Mouse (Mus musculus) cortical plate, adult 2 months (tissue): Measurements from ENCODE around the gene Fbxw11. TPM values are rescaled to one million over a fixed set of nuclear protein-coding genes. Genes with fewer than 3 reads are reported as not detected.

Experiments
- H3K27ac ChIP-seq: fragments of 200-500 bp; 2 replicates; pipeline ENCODE4 v1.5.1; 2012; ENCODE audit warnings: low read length, control low read depth, inconsistent platforms; ENCODE audit not compliant: insufficient read depth
- H3K4me1 ChIP-seq: fragments of 200-500 bp; 2 replicates; pipeline ENCODE4 v1.6.1; 2011; ENCODE audit warnings: low read length; ENCODE audit not compliant: control insufficient read depth, insufficient read depth
- H3K4me3 ChIP-seq: fragments of 200-500 bp; 2 replicates; pipeline ENCODE4 v1.5.1; 2011; ENCODE audit warnings: mild to moderate bottlenecking, low read length, control low read depth; ENCODE audit not compliant: insufficient read depth
- CTCF ChIP-seq: fragments of 200-500 bp; IDR thresholded peaks from 2 replicates; pipeline ENCODE4 v1.5.1; 2011; ENCODE audit warnings: mild to moderate bottlenecking, control low read depth, low read length; ENCODE audit not compliant: insufficient read depth; ENCODE audit errors: extremely low read depth
- POLR2A ChIP-seq: fragments of 200-500 bp; IDR thresholded peaks from 2 replicates; pipeline ENCODE4 v1.6.1; 2011; ENCODE audit warnings: mild to moderate bottlenecking, low read length, control low read depth; ENCODE audit not compliant: insufficient read depth; ENCODE audit errors: extremely low read depth
- polyA plus RNA-seq: library from polyadenylated mRNA; depleted of rRNA; stranded (reverse); fragments of >200 nt; gene quantifications from 2 replicates; pipeline ENCODE4 v1.2.3, GENCODE M21; 2012

The Fbxw11 gene
- polyA plus RNA-seq, 1 experiment = 78.4 TPM

DNA sequence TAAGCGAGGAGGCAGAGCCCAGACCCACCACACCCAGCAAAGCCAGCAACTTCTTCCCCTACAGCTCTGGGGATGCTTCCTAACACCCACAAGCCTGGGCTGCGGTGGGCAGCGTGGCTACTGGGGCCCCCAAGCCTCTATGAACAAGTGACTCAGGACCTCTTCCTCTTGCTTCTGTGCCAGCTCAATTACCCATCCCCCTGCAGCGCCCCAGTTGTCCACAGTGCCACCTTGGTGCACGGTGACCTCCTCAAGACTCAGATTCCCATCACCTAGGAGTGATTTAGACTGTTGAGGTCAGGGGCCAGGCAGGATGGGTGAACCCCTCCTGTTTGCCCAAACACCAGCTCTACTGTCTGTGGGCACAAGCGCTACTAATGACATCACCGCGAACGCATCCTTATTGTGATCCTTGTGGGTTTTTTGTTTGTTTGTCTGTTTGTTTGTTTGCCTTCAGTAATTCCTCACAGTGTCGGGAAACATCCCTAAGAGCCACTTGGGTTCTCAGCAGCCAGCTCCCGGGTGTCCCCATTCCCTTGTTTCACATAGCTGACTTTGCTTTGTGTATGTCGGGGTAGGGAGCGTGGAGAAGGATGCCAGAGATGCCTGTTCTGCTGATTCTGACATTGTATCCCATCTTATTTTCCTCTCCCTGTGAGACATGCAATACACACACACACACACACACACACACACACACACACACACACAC, 19.9 kb upstream of the Fbxw11 start:
- no peak overlapping the region for H3K27ac ChIP-seq

DNA sequence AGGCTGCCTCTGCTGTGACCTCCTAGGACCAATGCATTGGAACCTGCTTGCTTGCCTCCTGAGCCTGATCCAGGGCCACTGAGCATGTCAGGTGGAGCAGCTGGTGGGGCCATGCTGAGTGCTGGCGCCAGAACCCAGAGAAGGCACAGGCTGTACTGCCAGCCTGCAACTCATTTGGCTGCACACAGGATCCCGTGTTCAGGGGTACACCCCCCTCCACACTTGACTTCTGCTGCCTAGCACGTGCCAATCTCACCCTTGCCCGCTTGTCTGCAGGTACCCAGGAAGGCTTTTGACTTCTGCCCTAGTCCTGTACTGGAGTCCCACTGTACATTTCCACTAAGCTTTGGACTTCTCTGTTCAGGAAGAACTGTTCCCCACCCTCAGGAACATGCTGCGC, 19.3 kb upstream of the Fbxw11 start:
- Histone ChIP-seq H3K4me1 (peaks cover 2% of the 10 kb centered on the region), H3K4me3 (no peak overlapping the region), H3K27ac (no peak overlapping the region)
- TF ChIP-seq CTCF (no peak), POLR2A (no peak)

More for the DNA sequence above, 19.9 kb upstream of the Fbxw11 start:
- no peak for TF ChIP-seq POLR2A
- TF ChIP-seq CTCF = no peak
- H3K4me3 ChIP-seq = no peak overlapping the region
- H3K4me1 ChIP-seq = peaks cover 2% of the 10 kb centered on the region

GRCm38 (mm10) chr11:32623912-32624311, 18.6 kb upstream of the Fbxw11 start:
- Histone ChIP-seq H3K4me3 (no peak overlapping the region), H3K27ac (no peak overlapping the region), H3K4me1 (peaks cover 2% of the 10 kb centered on the region)
- TF ChIP-seq CTCF (no peak), POLR2A (no peak)

DNA sequence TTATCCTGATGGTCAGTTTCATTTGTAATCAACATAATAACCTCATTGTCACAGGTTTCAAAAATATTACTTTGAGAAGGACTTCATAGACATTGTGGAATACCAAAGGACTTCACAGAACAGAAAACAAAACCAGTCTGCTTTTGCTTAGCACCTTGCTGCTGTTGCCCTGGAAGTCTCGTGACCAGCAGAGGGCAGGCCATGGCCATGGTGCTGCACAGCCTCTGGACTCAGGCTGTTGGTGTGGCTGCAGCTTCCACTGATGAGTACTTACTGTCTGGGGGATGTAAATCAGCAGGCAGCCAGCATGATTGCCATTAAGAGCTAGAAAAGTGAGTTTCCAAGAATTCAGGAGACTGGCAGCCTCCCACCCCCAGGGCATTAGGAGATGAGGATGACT, 16.8 kb upstream of the Fbxw11 start:
- Histone ChIP-seq H3K27ac (no peak overlapping the region), H3K4me3 (no peak overlapping the region), H3K4me1 (no peaks in the 10 kb centered on the region)
- TF ChIP-seq CTCF (peak; percentile 75), POLR2A (no peak)

DNA sequence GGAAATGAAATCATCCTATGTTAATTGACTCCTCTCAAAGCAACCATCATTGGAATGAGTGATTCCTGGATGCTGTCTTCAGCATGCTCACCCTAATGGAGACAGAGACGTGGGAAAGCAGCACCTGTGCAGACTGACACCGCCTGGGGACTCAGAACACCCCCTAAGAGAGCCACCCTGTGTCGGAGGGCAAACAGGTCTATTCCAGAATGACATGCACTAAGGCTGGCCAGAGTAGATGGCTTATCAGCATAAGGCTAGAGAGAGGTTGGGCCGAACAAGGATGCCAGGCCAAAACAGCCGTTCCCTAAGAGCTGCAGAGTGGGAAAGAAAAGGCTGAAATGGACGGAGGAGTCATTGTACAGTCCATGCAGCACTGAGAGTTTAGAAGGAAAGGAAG, 16.4 kb upstream of the Fbxw11 start:
- no peaks in the 10 kb centered on the region for H3K4me1 ChIP-seq
- TF ChIP-seq CTCF (no peak), POLR2A (no peak)
- H3K27ac ChIP-seq = no peak overlapping the region
- H3K4me3 ChIP-seq = no peak overlapping the region

DNA sequence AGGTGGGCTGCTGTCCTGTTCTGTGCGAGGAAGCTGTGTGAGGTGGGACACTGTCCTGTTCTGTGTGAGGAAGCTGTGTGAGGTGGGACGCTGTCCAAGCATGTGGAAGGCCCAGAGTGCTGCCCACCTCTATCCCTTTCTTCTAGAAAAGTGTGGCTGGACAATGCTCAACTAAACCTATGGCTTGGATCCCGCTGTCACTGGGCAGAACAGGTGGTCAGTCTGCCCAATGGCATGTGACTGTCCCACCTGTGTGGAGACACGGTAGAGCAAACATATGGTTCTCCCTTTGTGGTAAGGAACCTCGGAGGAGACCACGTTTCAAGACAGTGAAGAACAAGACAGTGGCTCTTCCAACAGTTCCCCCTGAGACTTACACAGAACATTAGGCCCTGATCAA, 14.6 kb upstream of the Fbxw11 start:
- TF ChIP-seq CTCF (no peak), POLR2A (no peak)
- Histone ChIP-seq H3K4me1 (no peaks in the 10 kb centered on the region), H3K27ac (no peak overlapping the region), H3K4me3 (no peak overlapping the region)

- Histone ChIP-seq H3K27ac (no peak overlapping the region), H3K4me3 (no peak overlapping the region), H3K4me1 (no peaks in the 10 kb centered on the region)
- no peak for TF ChIP-seq CTCF
- TF ChIP-seq POLR2A = no peak
These were observed 12.8 kb upstream of the Fbxw11 start for GRCm38 (mm10) chr11:32629713-32630211.

- no peak for TF ChIP-seq POLR2A
- TF ChIP-seq CTCF = no peak
- Histone ChIP-seq H3K27ac (no peak overlapping the region), H3K4me3 (no peak overlapping the region), H3K4me1 (no peaks in the 10 kb centered on the region)
These were observed 9.9 kb upstream of the Fbxw11 start for GRCm38 (mm10) chr11:32632671-32633070.

- Histone ChIP-seq H3K4me1 (no peaks in the 10 kb centered on the region), H3K27ac (no peak overlapping the region), H3K4me3 (no peak overlapping the region)
- TF ChIP-seq CTCF (no peak), POLR2A (no peak)
These were observed 9.0 kb upstream of the Fbxw11 start for GRCm38 (mm10) chr11:32633542-32633941.

DNA sequence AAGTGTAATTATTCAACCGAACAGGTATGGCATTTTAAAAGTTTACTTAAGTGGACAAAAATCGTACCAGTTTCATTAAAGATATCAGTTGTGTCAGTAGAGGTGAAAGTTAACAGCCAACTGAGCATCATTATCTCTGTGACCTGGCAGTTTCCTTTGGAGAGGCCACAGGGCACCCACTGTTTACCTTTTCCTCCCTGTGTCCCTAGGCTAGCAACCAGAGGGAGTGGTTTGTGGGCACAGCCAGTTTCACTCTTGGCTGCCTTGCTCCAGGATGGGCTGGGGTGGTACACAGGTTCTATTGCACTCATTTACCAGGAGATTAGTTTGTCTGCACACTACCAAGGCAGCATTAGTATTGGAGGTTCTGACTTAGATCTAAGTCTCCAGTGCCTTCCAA, 8.4 kb upstream of the Fbxw11 start:
- H3K27ac ChIP-seq = no peak overlapping the region
- TF ChIP-seq CTCF (no peak), POLR2A (no peak)
- H3K4me3 ChIP-seq = no peak overlapping the region
- no peaks in the 10 kb centered on the region for H3K4me1 ChIP-seq

DNA sequence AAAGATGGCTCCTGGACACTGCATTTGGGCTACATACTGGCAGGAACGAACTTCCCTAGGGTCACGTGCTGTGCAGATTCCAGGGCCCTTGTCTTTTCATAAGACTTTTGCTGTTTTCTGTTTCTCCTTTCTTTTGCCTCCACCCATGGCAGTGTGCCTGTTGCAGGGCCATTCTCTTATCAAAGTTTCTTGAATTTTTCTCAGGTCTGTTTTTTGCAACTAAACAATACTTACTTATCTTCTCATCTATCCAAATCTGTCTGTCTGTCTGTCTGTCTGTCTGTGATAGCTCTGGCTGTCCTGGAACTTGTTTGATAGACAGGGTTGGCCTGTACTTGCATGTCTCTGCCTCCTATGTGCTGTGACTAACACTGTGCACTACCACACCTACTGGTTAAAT, 7.7 kb upstream of the Fbxw11 start:
- Histone ChIP-seq H3K4me1 (no peaks in the 10 kb centered on the region), H3K4me3 (no peak overlapping the region), H3K27ac (no peak overlapping the region)
- TF ChIP-seq POLR2A = no peak
